In genomic region chr9:85707302-85707701, GRCm38 (mm10) we compare ENCODE assay signal across 26 mouse cellular contexts. TPM values are rescaled to one million over a fixed set of nuclear protein-coding genes. Genes with fewer than 3 reads are reported as not detected.
DNase-seq lines count a peak whose midpoint lies in the region; ATAC-seq and TF ChIP-seq lines count a peak whose summit lies in the region.
"Had no signal": no experiment of that assay in that cellular context is flagged by ENCODE, and none has a peak within 500 bp of the region (broad histone marks: within the 10 kb centered on the region; RNA-seq: fewer than 3 reads in every experiment).

No protein-coding gene starts in this region.

- DNase-seq in adrenal gland, adult (ENCODE audit: inconsistent age in 2 of 2, low spot score in 1 of 2) = peak; percentile 22 to 57
- DNase-seq in adrenal gland, adult 18-20 months (ENCODE audit: low spot score in 2 of 2) = no peak
- no peak for DNase-seq in heart, postnatal 25 days (ENCODE audit: low spot score)
- DNase-seq in adrenal gland, postnatal 36 days = peak; percentile 36 to 39
- DNase-seq in heart, postnatal 14 days = peak; percentile 11 to 12
- DNase-seq in lung, adult 2 months = no peak
- no peak for DNase-seq in layer of hippocampus, adult 11-12 months (ENCODE audit: low spot score)
- DNase-seq: cerebellum, adult 11-12 months; cerebellum, postnatal 10 days; gastrocnemius, postnatal 36 days; kidney, adult 8-10 months; kidney, postnatal 10 days; layer of hippocampus, postnatal 36 days; liver, postnatal 0 days; lung, postnatal 10 days; right cerebral cortex, postnatal 25 days; spleen, adult 18-20 months had no signal

- H3K36me3 ChIP-seq in heart, embryonic 12.5 days = peaks cover 79% of the 10 kb centered on the region

- H3K9ac ChIP-seq in heart, embryonic 12.5 days = no peak overlapping the region
- H3K9ac ChIP-seq: forebrain, embryonic 15.5 days; intestine, embryonic 15.5 days; limb, embryonic 12.5 days; liver, postnatal 0 days; neural tube, embryonic 15.5 days had no signal

- no peaks in the 10 kb centered on the region for H3K27me3 ChIP-seq in heart, embryonic 12.5 days (replicated peaks)
- H3K27me3 ChIP-seq: forebrain, embryonic 15.5 days; intestine, embryonic 15.5 days; limb, embryonic 12.5 days; neural tube, embryonic 15.5 days had no signal

- no peaks in the 10 kb centered on the region for H3K9me3 ChIP-seq in heart, embryonic 12.5 days (replicated peaks)
- H3K9me3 ChIP-seq: embryonic facial prominence, embryonic 10.5 days; forebrain, embryonic 15.5 days; intestine, embryonic 15.5 days; limb, embryonic 12.5 days; neural tube, embryonic 15.5 days had no signal

- H3K4me2 ChIP-seq in heart, embryonic 12.5 days = no peak overlapping the region
- H3K4me2 ChIP-seq: forebrain, embryonic 15.5 days; intestine, embryonic 15.5 days; limb, embryonic 12.5 days; liver, embryonic 11.5 days; midbrain, embryonic 11.5 days; neural tube, embryonic 15.5 days had no signal

- no peak for ATAC-seq in heart, embryonic 12.5 days (ENCODE audit: insufficient number of reproducible peaks, low FRiP score)
- ATAC-seq: forebrain, embryonic 15.5 days; hindbrain, embryonic 16.5 days; intestine, embryonic 15.5 days; liver, postnatal 0 days had no signal

- no peak for TF ChIP-seq POLR2A in lung, adult 2 months (IDR thresholded peaks at IDR 0.05; ENCODE audit: borderline replicate concordance, extremely low read depth, low read depth, low read length)

- H3K4me3 ChIP-seq in heart, embryonic 12.5 days = no peak overlapping the region
- H3K4me3 ChIP-seq in lung, adult 2 months (replicated peaks; ENCODE audit: extremely low read depth, low read depth, low read length) = no peak overlapping the region
- H3K4me3 ChIP-seq: embryonic facial prominence, embryonic 10.5 days; forebrain, embryonic 15.5 days; intestine, embryonic 15.5 days; limb, embryonic 12.5 days; neural tube, embryonic 15.5 days had no signal

- no peak for TF ChIP-seq CTCF in lung, adult 2 months (IDR thresholded peaks at IDR 0.05; ENCODE audit: insufficient read depth, low read length)

- H3K4me1 ChIP-seq in heart, embryonic 12.5 days (replicated peaks) = no peaks in the 10 kb centered on the region
- no peaks in the 10 kb centered on the region for H3K4me1 ChIP-seq in lung, adult 2 months (ENCODE audit: control insufficient read depth, insufficient read depth, low read length)
- H3K4me1 ChIP-seq: embryonic facial prominence, embryonic 10.5 days; forebrain, embryonic 15.5 days; intestine, embryonic 15.5 days; limb, embryonic 12.5 days; neural tube, embryonic 15.5 days had no signal

- WGBS in heart, embryonic 12.5 days = 62% methylated on average over 6 of the region's 6 CpGs
- WGBS in lung, adult 2 months = 87% methylated on average over 6 of the region's 6 CpGs

- H3K27ac ChIP-seq in heart, embryonic 12.5 days (ENCODE audit: poor library complexity, severe bottlenecking) = peak overlapping the region; percentile 44; the same call in 1 of the 2 replicates
- H3K27ac ChIP-seq: embryonic facial prominence, embryonic 10.5 days; forebrain, embryonic 15.5 days; intestine, embryonic 15.5 days; limb, embryonic 12.5 days; neural tube, embryonic 15.5 days had no signal

- intact Hi-C loops in heart, postnatal 25 days (cut with DNase I) = no loop called here
- intact Hi-C loops in heart, postnatal 14 days (cut with DNase I) = no loop called here

RNA-seq across cellular contexts. Expression of gene Ibtk, which starts 41.8 kb away (rescaled TPM):
- total RNA-seq in adrenal gland, adult 18-20 months (2021) = 10 to 100 TPM; 24.0 to 43.4 TPM
- polyA plus RNA-seq in heart, embryonic 12.5 days (2016; fragmentation: Nextera tagmentation; extraction: Ambion mirVana) = 34.3 and 36.5 TPM in 2 replicates
- 10 to 100 TPM; 35.6 to 37.6 TPM for total RNA-seq in heart, postnatal 25 days (2021)
- total RNA-seq in adrenal gland, postnatal 36 days (2021) = 10 to 100 TPM; 39.0 to 60.8 TPM
- total RNA-seq in heart, postnatal 14 days (2021) = 10 to 100 TPM; 36.3 to 37.2 TPM
- 3.0 and 5.4 TPM in 2 replicates for polyA plus RNA-seq in lung, adult 2 months (2012; rRNA removed)

Comparison
In these comparisons a context has a peak if more than half of its experiments do, and no peak if none do; other contexts are left out.
1. DNase-seq: peak in adrenal gland, adult (2 of 2), adrenal gland, postnatal 36 days (2 of 2) and heart, postnatal 14 days (2 of 2); none in adrenal gland, adult 18-20 months (0 of 2), heart, postnatal 25 days (single experiment), lung, adult 2 months (single experiment) and layer of hippocampus, adult 11-12 months (single experiment).